Mouse (Mus musculus): ENCODE measurements around the gene Ccdc92b. TPM values are rescaled to one million over a fixed set of nuclear protein-coding genes. Genes with fewer than 3 reads are reported as not detected.

The Ccdc92b gene
- polyA plus RNA-seq, 1 experiment from 2014 or later, result 1.2 TPM

DNA sequence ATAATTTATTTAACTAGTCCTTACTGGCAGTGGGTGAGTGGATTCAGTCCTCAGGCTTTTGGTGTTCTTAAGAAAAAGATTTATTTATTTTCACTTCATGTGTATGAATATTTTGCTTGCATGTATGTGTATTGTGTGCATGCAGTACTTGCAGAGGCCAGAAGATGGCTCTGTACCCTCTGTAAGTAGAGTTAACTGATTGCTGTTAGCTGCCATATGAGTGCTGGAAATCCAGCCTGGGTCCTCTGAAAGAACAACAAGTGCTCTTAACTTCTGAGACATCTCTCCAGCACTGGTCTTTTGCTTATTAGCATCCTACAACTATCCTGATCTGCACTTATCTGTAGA, 21.4 kb upstream of the Ccdc92b start:
- no peaks in the 10 kb centered on the region for H3K27me3 ChIP-seq (ENCODE audit: control insufficient read depth, insufficient read depth, low read length)
- H3K9ac ChIP-seq (ENCODE audit: low read depth, low read length), result no peak overlapping the region
- no peaks in the 10 kb centered on the region for H3K4me1 ChIP-seq (replicated peaks; ENCODE audit: control insufficient read depth, insufficient read depth, low read length)
- ATAC-seq (ENCODE audit: low FRiP score) (no peak), DNase-seq (ENCODE audit: low spot score) (no peak)
- no peaks in the 10 kb centered on the region for H3K36me3 ChIP-seq (ENCODE audit: control insufficient read depth, insufficient read depth, low read length)
- no peak overlapping the region for H3K4me2 ChIP-seq (replicated peaks; ENCODE audit: low read depth, low read length)
- H3K4me3 ChIP-seq (ENCODE audit: low read depth, low read length), result no peak overlapping the region
- H3K27ac ChIP-seq (ENCODE audit: low read depth, low read length), result no peak overlapping the region
- no peaks in the 10 kb centered on the region for H3K9me3 ChIP-seq (ENCODE audit: control insufficient read depth, low read length)

DNA sequence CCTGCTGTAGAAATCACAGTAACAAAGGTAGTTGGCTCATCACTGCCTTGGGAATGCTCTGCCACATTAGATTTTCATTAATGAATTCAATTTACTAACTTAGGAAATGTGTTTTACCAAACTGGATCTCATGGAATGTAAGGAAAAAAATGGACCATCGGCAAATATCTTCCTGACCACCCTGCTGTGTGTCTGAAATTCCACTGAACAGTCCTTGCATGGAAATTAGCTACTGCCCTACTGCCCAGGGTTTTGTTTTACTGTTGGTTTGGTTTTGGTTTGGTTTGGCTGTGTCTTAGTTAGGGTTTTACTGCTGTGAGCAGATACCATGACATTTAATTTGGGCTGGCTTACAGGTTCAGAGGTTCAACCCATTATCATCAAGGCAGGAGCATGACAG, 17.1 kb upstream of the Ccdc92b start:
- ATAC-seq (ENCODE audit: low FRiP score) (no peak), DNase-seq (ENCODE audit: low spot score) (no peak)
- Histone ChIP-seq H3K4me2 (replicated peaks; ENCODE audit: low read depth, low read length) (no peak overlapping the region), H3K9ac (ENCODE audit: low read depth, low read length) (no peak overlapping the region), H3K4me1 (replicated peaks; ENCODE audit: control insufficient read depth, insufficient read depth, low read length) (no peaks in the 10 kb centered on the region), H3K9me3 (ENCODE audit: control insufficient read depth, low read length) (no peaks in the 10 kb centered on the region), H3K27me3 (ENCODE audit: control insufficient read depth, insufficient read depth, low read length) (no peaks in the 10 kb centered on the region), H3K27ac (ENCODE audit: low read depth, low read length) (no peak overlapping the region), H3K36me3 (ENCODE audit: control insufficient read depth, insufficient read depth, low read length) (no peaks in the 10 kb centered on the region), H3K4me3 (ENCODE audit: low read depth, low read length) (no peak overlapping the region)
- WGBS, result 79% methylated on average over 1 of the region's 1 CpGs

DNA sequence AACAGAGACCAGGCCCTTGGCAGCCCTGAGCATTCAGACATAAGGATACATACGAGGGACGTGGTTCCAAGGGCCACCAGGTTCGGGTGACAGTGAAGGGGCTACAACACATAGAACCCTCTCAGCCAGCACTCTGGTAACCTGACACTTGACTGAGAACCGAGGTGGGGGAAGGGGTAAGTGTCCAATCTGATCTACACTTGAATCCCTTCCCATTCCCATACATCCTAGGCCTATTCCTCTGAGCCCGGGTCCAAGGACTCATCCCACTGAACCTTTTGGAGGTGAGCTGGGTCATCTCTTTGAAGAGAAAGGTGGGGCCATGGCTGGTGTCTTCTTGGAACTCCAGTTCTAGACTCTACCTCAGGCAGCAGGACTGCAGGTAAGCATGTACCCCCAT, 9.3 kb upstream of the Ccdc92b start:
- WGBS, result 29% methylated on average over 5 of the region's 5 CpGs
- Histone ChIP-seq H3K9ac (ENCODE audit: low read depth, low read length) (no peak overlapping the region), H3K4me3 (ENCODE audit: low read depth, low read length) (no peak overlapping the region), H3K36me3 (ENCODE audit: control insufficient read depth, insufficient read depth, low read length) (no peaks in the 10 kb centered on the region), H3K27ac (ENCODE audit: low read depth, low read length) (no peak overlapping the region), H3K27me3 (ENCODE audit: control insufficient read depth, insufficient read depth, low read length) (peaks cover 23% of the 10 kb centered on the region), H3K4me2 (replicated peaks; ENCODE audit: low read depth, low read length) (no peak overlapping the region), H3K4me1 (replicated peaks; ENCODE audit: control insufficient read depth, insufficient read depth, low read length) (no peaks in the 10 kb centered on the region; the same call in 1 of the 2 replicates), H3K9me3 (ENCODE audit: control insufficient read depth, low read length) (no peaks in the 10 kb centered on the region)
- DNase-seq (ENCODE audit: low spot score) (no peak), ATAC-seq (ENCODE audit: low FRiP score) (no peak)

DNA sequence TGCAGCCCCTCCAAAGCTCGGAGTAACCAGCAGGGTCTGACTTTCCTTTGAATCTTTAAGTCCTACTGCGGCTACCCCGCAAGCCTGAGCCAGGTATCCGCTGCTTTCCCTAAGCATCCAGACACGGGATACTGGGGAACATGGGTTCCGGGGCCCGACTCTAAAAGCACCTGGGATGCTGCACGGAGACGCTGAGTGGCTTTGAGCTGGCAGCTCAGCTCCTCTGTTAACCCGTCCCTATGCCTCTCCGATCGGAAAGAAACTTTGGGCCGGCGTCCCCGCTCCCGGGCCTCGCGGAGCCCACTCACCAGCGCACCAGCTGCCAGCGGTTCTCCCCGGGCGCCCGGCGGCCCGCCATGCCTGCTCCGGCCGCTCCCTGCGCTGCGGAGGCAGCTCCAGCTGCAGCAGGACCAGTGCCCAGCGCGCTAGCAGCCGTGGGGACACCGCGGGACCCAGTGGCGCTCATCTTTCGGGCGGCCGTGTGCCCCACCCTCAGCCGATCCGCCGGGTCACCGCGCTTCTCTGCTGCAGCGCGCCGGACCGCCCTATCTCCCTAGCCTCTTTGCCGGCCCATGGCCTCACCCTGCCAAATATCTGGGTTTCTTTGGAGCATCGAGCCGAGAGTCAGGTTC, 8.7 kb upstream of the Ccdc92b start, which contains the start of gene Rap1gap2:
Rap1gap2 (minus strand) TSS at position 371 of the 632 bp plus-strand sequence.
- H3K27me3 ChIP-seq (ENCODE audit: control insufficient read depth, insufficient read depth, low read length), result peaks cover 23% of the 10 kb centered on the region
- 1% methylated on average over 50 of the region's 50 CpGs for WGBS
- H3K4me3 ChIP-seq (ENCODE audit: low read depth, low read length), result peak within 1 kb of the TSS; percentile 32
- peak within 1 kb of the TSS; percentile 38 for H3K9ac ChIP-seq (ENCODE audit: low read depth, low read length)
- H3K27ac ChIP-seq (ENCODE audit: low read depth, low read length), result no peak within 1 kb of the TSS
- H3K4me2 ChIP-seq (replicated peaks; ENCODE audit: low read depth, low read length), result peak within 1 kb of the TSS; percentile 82
- H3K4me1 ChIP-seq (replicated peaks; ENCODE audit: control insufficient read depth, insufficient read depth, low read length), result no peaks in the 10 kb centered on the region; the same call in 1 of the 2 replicates
- DNase-seq (ENCODE audit: low spot score) (peak; percentile 47), ATAC-seq (ENCODE audit: low FRiP score) (peak; percentile 40; the same call in 1 of the 2 replicates)
- no peaks in the 10 kb centered on the region for H3K9me3 ChIP-seq (ENCODE audit: control insufficient read depth, low read length)
- H3K36me3 ChIP-seq (ENCODE audit: control insufficient read depth, insufficient read depth, low read length), result no peaks in the 10 kb centered on the region

DNA sequence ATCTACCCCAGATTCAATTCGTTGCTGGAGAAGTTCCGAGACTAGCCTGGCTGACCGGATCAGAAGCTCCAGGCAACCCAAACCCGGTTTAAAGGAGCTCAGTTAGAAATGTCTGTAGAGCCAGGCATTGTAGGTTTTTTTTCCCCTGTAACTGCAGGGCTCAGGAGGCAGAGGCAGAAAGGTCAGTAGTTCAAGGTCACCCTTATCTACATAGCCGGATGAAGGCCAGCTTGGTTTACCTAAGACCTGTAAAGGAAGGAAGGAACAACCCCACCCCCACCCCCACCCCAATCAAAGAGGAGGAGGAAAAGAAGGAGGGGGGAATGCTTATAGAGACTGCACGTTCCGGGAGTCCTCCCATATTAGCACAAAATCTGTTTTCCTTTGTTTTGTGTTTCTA, 8.0 kb upstream of the Ccdc92b start:
- ATAC-seq (ENCODE audit: low FRiP score) (no peak), DNase-seq (ENCODE audit: low spot score) (no peak)
- Histone ChIP-seq H3K4me3 (ENCODE audit: low read depth, low read length) (no peak overlapping the region), H3K36me3 (ENCODE audit: control insufficient read depth, insufficient read depth, low read length) (no peaks in the 10 kb centered on the region), H3K9ac (ENCODE audit: low read depth, low read length) (no peak overlapping the region), H3K9me3 (ENCODE audit: control insufficient read depth, low read length) (no peaks in the 10 kb centered on the region), H3K4me2 (replicated peaks; ENCODE audit: low read depth, low read length) (no peak overlapping the region), H3K27me3 (ENCODE audit: control insufficient read depth, insufficient read depth, low read length) (peaks cover 23% of the 10 kb centered on the region), H3K27ac (ENCODE audit: low read depth, low read length) (no peak overlapping the region), H3K4me1 (replicated peaks; ENCODE audit: control insufficient read depth, insufficient read depth, low read length) (no peaks in the 10 kb centered on the region; the same call in 1 of the 2 replicates)
- WGBS, result 27% methylated on average over 7 of the region's 7 CpGs

DNA sequence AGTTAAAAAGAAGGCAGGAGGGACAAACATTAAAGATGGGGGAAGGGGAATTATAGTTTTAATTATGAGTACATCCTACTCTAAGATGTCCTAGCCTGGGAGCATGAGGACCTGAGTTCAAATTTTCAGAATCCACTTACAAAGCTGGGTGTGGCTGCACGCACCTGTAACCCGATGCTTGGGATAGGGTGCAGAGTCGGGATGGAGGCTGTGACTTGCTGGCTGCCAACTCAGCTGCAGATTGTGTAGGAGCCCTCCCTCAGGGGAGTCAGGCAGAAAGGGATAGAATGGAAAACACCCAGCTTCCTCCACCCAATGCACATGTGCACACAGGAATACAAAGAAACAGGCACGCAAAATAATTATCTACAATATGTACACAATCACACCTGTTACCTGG, 6.0 kb upstream of the Ccdc92b start:
- H3K9me3 ChIP-seq (ENCODE audit: control insufficient read depth, low read length), result no peaks in the 10 kb centered on the region
- no peak for DNase-seq (ENCODE audit: low spot score)
- no peak overlapping the region for H3K4me2 ChIP-seq (replicated peaks; ENCODE audit: low read depth, low read length)
- no peak overlapping the region for H3K27ac ChIP-seq (ENCODE audit: low read depth, low read length)
- WGBS, result 63% methylated on average over 4 of the region's 4 CpGs
- no peak for ATAC-seq (ENCODE audit: low FRiP score)
- no peak overlapping the region for H3K9ac ChIP-seq (ENCODE audit: low read depth, low read length)
- no peaks in the 10 kb centered on the region for H3K36me3 ChIP-seq (ENCODE audit: control insufficient read depth, insufficient read depth, low read length)
- no peak overlapping the region for H3K4me3 ChIP-seq (ENCODE audit: low read depth, low read length)
- H3K4me1 ChIP-seq (replicated peaks; ENCODE audit: control insufficient read depth, insufficient read depth, low read length), result no peaks in the 10 kb centered on the region; the same call in 1 of the 2 replicates
- peaks cover 23% of the 10 kb centered on the region for H3K27me3 ChIP-seq (ENCODE audit: control insufficient read depth, insufficient read depth, low read length)

DNA sequence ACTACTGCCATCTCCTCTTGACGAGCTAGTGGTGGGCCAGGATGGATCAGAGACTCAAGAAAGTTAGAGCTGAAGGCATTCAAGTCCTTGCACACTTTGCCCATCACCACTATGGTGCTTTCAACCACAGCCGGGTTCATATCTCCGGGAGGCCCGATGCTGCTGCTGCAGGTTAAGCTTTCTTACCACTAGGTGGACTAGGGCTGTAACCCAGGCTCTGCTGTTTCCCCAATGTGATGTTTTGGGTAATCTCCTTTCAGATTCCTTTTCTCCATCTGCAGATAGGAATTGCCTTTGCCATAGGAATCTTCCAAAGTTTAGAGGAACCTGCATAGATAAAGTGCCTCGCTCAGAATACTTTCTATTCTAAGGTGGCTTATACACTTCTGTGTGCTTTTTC, 3.8 kb upstream of the Ccdc92b start:
- Histone ChIP-seq H3K27me3 (ENCODE audit: control insufficient read depth, insufficient read depth, low read length) (peaks cover 19% of the 10 kb centered on the region), H3K9me3 (ENCODE audit: control insufficient read depth, low read length) (no peaks in the 10 kb centered on the region), H3K4me1 (replicated peaks; ENCODE audit: control insufficient read depth, insufficient read depth, low read length) (no peaks in the 10 kb centered on the region), H3K4me3 (ENCODE audit: low read depth, low read length) (no peak overlapping the region), H3K4me2 (replicated peaks; ENCODE audit: low read depth, low read length) (no peak overlapping the region), H3K9ac (ENCODE audit: low read depth, low read length) (no peak overlapping the region), H3K27ac (ENCODE audit: low read depth, low read length) (no peak overlapping the region), H3K36me3 (ENCODE audit: control insufficient read depth, insufficient read depth, low read length) (no peaks in the 10 kb centered on the region)
- ATAC-seq (ENCODE audit: low FRiP score), result no peak
- no peak for DNase-seq (ENCODE audit: low spot score)
- WGBS, result 59% methylated on average over 5 of the region's 5 CpGs

DNA sequence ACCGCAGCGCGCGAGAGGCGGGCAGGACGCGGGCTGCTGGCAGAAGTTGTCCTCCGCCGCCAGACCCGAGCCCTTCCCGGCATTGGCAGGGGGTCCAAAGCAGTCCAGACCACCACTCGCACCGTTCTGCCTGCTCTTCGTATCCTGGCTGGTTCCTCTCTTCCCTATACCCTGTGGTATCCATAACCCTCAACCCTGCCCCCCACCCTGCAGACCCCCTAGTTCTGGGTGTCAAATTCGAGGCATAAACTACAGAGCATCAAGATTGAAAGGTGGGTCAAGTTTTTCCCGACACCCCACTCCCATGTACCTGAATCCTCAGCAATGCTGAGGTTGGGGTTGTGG, 523 bp downstream of the Ccdc92b start:
- no peak for DNase-seq (ENCODE audit: low spot score)
- Histone ChIP-seq H3K9ac (ENCODE audit: low read depth, low read length) (peak overlapping the region; percentile 66), H3K9me3 (ENCODE audit: control insufficient read depth, low read length) (no peaks in the 10 kb centered on the region), H3K4me2 (replicated peaks; ENCODE audit: low read depth, low read length) (peak overlapping the region; percentile 73), H3K4me1 (replicated peaks; ENCODE audit: control insufficient read depth, insufficient read depth, low read length) (no peaks in the 10 kb centered on the region), H3K27ac (ENCODE audit: low read depth, low read length) (no peak overlapping the region), H3K27me3 (ENCODE audit: control insufficient read depth, insufficient read depth, low read length) (peaks cover 8% of the 10 kb centered on the region), H3K4me3 (ENCODE audit: low read depth, low read length) (peak overlapping the region; percentile 55), H3K36me3 (ENCODE audit: control insufficient read depth, insufficient read depth, low read length) (no peaks in the 10 kb centered on the region)
- WGBS, result 2% methylated on average over 16 of the region's 16 CpGs
- ATAC-seq (ENCODE audit: low FRiP score), result peak; percentile 46; the same call in 1 of the 2 replicates

DNA sequence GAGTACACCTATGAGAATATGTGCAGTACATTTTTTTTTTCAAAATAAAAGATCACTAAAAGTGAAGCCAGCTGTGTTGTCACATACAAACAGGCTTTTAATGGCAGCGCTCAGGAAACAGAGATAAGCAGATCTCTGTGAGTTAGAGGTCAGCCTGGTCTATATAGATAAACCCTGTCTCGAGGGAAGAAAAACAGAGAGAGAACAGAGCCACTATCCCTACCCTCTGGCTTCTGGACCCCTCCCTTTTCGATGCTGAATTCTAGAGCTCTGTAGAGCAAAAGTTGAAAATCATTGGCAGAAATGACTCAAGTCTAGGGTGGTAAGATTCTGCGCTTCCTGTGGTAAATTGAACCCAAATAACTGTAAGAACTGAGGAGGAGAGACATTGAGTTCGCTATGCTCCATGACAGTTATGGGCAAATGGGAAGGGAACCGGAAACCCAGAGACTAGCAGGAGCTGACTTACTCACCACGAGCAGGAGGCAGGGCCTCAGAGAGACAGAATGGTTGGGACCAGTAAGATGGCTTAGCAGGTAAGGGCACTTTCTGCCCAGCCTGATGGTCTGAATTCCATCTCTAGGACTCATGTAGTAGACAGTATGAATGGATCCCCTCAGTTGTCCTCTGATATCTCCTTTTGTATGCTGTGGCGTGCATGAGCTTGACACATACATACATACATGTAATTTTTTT, 2.7 kb downstream of the Ccdc92b start:
- H3K27me3 ChIP-seq (ENCODE audit: control insufficient read depth, insufficient read depth, low read length), result peaks cover 8% of the 10 kb centered on the region
- H3K36me3 ChIP-seq (ENCODE audit: control insufficient read depth, insufficient read depth, low read length), result no peaks in the 10 kb centered on the region
- no peaks in the 10 kb centered on the region for H3K9me3 ChIP-seq (ENCODE audit: control insufficient read depth, low read length)
- 81% methylated on average over 8 of the region's 8 CpGs for WGBS
- DNase-seq (ENCODE audit: low spot score) (no peak), ATAC-seq (ENCODE audit: low FRiP score) (no peak)
- no peak overlapping the region for H3K9ac ChIP-seq (ENCODE audit: low read depth, low read length)
- H3K4me2 ChIP-seq (replicated peaks; ENCODE audit: low read depth, low read length), result no peak overlapping the region
- no peak overlapping the region for H3K4me3 ChIP-seq (ENCODE audit: low read depth, low read length)
- no peaks in the 10 kb centered on the region for H3K4me1 ChIP-seq (replicated peaks; ENCODE audit: control insufficient read depth, insufficient read depth, low read length)
- no peak overlapping the region for H3K27ac ChIP-seq (ENCODE audit: low read depth, low read length)

All from hindbrain, embryonic 11.5 days (tissue).